Mouse (Mus musculus) cerebellum, adult 11-12 months (tissue): ENCODE measurements at regions not wholly inside any gene's neighbourhood (a gene's known extent, or its start where the extent isn't known, plus 50 kb on each side); places are given as distances from the start of the nearest gene placed in this dataset.
"Not testable (repeated sequence)": the region's sequence is repeated elsewhere in the genome, so short reads cannot be mapped to it uniquely, and the experiment has no call there.

Experiments used
- DNase-seq: peaks from one replicate; pipeline ENCODE4 v3.0.0; 2022

- DNase-seq: no peak
These were observed 1293.3 kb upstream of the Sel1l start for GRCm38 (mm10) chr12:93142265-93142664.

- DNase-seq: no peak
These were observed 1287.4 kb upstream of the Sel1l start for GRCm38 (mm10) chr12:93136395-93136794.

GRCm38 (mm10) chr12:93122216-93122615 is 1273.3 kb upstream of the Sel1l start:
- DNase-seq: no peak

- DNase-seq: no peak
These were observed 1239.3 kb upstream of the Sel1l start for GRCm38 (mm10) chr12:93088031-93088790.

GRCm38 (mm10) chr12:93063864-93064263 is 1214.9 kb upstream of the Sel1l start:
- DNase-seq: no peak

DNA sequence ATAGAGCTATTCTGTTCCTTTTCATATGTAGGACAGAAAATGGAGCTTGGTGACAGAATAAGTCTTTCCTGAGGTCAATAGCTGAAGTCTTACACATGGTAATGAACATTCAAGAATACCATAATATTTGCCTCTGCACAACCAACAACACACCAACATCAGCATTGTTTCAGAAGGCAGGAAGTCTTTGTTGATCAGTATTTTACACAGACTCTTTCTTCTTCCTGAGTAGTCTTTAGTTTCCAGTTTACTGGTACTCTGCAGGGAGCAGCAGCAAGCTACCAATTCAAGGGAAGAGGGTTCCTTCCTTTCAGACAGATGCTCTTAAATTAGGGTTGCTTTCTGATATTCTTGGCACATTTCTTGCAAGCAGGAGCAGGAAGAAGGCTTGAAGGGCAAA is 1170.7 kb upstream of the Sel1l start:
- no peak for DNase-seq

DNA sequence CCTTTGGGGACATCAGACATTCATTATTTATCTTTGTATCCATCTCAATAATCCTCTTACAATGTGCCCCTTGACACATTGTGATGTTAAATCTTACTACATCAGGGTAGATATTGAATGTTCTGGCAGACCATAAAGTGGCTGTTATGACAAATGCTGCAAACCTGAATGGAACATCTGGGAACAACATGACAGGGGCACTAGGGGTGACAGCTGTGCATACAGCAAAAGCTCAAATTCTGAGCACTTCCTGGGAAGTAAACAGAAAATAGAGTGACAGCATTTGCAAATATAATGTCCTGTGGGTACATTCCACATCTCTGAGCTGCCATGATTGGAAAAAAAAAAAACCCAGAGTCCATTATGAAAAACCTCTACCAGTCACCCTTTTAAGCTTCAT is 1162.6 kb upstream of the Sel1l start:
- no peak for DNase-seq

GRCm38 (mm10) chr12:93006844-93007365 is 1157.9 kb upstream of the Sel1l start:
- DNase-seq: no peak

GRCm38 (mm10) chr12:93003125-93003524 is 1154.2 kb upstream of the Sel1l start:
- DNase-seq: no peak

DNA sequence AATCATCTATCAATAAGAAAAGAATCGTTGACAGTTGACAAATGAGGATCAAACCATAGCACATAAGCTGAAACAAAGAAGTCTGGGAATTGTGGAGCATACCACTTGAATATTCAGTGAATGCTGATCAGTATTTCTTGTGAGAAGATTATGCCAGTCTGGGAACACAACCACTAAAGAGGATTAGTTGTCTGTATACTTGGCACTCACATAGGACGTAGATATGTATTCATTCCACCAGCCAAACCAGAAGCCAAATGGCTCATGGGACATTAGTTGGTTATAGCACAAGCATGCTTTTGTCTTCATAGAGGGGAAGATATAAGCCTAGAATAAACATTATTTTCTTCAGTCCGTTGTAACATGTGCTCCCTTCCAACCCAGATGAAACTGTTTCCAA is 1126.7 kb upstream of the Sel1l start:
- no peak for DNase-seq

GRCm38 (mm10) chr12:92944352-92944751 is 1095.4 kb upstream of the Sel1l start:
- DNase-seq: no peak

GRCm38 (mm10) chr12:92927591-92927990 is 1078.6 kb upstream of the Sel1l start:
- DNase-seq: no peak

DNA sequence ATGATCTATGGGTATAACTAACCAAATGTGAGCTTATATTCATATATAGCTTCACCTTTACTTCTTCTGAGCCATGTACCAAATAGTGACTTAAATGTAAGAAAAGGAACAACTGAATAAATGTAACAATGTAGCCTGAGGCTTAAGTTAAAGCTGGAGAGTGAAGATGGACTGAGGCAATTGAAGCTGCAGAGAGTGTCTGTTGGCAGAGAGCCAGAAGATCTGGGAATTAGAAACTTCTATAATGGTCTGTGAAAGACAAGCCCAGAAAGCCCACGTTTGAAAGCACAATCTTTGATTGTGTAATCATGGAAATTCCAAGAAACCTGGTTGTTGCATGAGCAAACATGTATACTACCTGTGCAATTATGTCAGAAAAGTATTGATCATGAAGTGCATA is 1078.0 kb upstream of the Sel1l start:
- DNase-seq: no peak

- DNase-seq: no peak
These were observed 1071.0 kb upstream of the Sel1l start for GRCm38 (mm10) chr12:92919920-92920319.

- DNase-seq: no peak
These were observed 1067.3 kb upstream of the Sel1l start for GRCm38 (mm10) chr12:92916267-92916666.

GRCm38 (mm10) chr12:92915776-92916175 is 1066.8 kb upstream of the Sel1l start:
- DNase-seq: no peak

DNA sequence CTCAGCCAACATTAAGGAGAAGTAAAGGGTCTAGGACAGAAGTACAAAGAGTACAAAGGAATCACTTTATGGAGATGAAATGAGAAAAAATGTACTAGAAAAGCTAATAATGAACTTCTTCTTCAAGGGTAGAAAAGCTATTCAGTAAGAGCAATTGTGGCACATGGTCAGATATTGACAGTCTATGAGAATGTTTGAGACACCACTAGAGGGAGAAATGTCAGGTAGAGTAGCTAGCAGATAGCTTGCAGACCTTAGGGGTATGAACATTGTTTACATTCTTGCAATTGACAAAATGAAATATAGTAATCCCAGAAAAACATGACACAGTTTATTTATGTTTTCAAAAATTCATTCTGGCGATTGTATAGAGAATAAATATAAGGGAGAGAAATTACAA is 1066.2 kb upstream of the Sel1l start:
- DNase-seq: no peak

DNA sequence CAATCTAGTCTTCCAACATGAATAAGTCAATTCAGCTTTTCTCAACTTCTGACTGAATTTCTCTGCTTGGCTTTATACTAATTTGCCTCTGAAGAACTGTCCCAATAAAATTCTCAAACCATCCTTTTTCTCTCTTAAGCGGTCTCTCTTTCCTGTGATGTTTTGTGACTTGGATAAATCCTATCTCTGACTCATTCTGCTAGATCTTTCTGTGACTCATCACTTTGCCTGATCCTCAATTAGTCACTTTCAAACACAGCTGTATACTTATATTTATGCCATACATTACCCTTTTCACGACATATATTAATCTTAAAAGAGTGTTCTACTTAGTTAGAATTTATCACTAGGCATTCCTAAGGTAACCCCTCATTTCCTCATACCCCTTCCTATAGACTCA is 1055.4 kb upstream of the Sel1l start:
- no peak for DNase-seq

DNA sequence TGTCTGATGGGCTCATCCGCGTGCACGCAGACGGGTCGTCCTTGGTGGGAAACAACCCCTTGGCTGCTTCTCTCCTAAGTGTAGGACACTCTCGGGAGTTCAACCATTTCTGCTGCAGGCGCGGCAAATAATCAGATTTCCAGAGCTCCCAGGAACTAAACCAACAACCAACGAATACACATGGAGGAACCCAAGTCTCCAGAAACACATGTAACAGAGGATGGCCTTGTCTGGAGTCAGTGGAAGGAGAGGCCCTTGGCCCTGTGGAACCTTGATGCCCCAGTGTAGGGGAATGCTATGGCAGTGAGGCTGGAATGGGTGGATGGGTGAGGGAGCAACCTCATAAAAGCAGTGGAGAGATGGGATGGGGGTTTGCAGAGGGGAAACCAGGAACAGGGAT is 1043.4 kb upstream of the Sel1l start:
- DNase-seq: no peak

GRCm38 (mm10) chr12:92891663-92892062 is 1042.7 kb upstream of the Sel1l start:
- not testable (repeated sequence) for DNase-seq

DNA sequence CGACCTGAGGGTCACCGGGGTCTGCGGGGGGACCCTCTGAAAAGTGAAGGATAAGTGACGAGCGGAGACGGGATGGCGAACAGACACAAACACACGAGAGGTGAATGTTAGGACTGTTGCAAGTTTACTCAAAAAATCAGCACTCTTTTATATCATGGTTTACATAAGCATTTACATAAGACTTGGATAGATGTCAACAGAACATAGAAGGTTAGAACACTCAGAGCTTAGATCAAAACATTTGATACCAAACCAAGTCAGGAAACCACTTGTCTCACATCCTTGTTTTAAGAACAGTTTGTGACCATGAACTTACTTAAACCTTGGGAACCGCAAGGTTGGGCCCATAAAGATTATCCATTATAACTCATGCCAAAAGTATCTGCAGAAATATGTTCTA is 1042.2 kb upstream of the Sel1l start:
- DNase-seq: not testable (repeated sequence)

GRCm38 (mm10) chr12:92887747-92888146 is 1038.8 kb upstream of the Sel1l start:
- DNase-seq: no peak

DNA sequence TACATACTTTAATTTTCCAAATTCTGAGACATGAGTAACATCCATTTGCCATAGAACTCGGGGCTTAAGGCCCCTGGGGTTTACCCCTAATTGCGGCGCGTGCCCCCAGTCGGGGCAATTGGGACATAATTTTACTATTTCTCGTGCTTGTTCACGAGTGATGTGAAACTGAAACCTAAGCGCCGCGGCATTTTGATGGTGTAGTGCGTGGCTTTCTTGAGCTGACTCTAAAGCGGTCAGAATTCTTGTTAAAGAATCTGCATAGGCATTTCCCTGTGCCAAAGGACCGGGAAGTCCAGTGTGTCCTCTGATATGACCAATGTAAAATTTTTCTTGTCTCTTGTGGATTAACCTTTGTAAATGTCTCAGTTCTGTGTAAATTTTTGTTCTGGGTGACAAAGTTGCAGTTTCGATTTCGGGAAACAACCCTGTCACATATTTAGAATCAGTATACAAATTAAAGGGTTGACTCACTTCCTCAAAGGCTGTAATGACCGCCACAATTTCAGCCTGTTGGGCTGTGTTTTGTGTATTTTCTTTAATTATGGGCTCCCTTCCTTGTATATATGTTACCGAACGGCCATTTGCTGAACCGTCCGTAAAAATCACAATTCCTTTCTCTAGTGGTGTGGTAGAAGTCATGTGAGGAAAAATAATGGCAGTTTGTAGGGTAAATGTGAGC is 1037.6 kb upstream of the Sel1l start:
- DNase-seq: not testable (repeated sequence)

- DNase-seq: not testable (repeated sequence)
These were observed 1035.1 kb upstream of the Sel1l start for GRCm38 (mm10) chr12:92884014-92884413.
